Mouse (Mus musculus) c-Kit-positive CD71-positive TER-119-positive erythroid progenitor cells, embryonic 14.5 days (primary cell): ENCODE measurements at regions not wholly inside any gene's neighbourhood (a gene's known extent, or its start where the extent isn't known, plus 50 kb on each side); places are given as distances from the start of the nearest gene placed in this dataset.

Source experiments
- DNase-seq: peaks from one replicate; pipeline ENCODE4 v3.0.0-alpha.2; 2013; ENCODE audit warnings: low spot score

DNA sequence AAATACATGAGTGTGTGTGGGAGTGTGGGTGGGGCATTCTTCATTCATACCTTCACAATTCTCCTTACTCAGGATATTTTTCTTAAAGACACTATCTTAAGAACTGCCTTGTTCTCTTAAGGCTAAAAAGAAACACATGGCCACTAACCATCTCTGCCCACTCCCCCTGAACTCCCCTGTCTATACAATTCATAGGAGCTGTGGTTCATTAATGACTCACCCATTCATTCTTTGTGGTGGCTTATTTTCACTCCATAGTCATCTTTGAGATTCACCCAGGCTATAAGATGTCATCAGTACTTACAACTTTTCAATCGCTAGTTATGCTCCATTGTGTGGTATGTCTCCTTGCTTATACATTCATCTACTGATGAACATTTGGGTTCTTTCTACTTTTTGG, 97.7 kb upstream of the Spred1 start:
- no peak for DNase-seq

DNA sequence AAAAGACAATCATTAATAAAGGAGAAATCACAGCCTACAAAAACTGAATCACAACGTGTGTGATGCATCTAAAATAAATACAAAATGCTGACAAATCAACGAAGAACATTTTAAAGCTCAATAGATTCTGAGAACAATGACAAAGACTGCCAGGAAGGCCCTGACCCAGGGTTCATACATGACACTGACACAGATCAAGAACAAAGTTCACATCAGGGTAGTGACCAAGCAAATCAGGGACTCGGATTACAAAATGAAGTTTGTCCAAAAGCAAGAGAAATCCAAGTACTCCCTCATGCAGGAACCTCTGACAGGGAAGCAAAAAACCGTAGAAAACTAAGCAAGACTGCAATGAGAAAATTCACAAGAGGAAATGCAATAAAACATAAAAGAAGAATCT, 94.1 kb upstream of the Spred1 start:
- DNase-seq, result no peak

DNA sequence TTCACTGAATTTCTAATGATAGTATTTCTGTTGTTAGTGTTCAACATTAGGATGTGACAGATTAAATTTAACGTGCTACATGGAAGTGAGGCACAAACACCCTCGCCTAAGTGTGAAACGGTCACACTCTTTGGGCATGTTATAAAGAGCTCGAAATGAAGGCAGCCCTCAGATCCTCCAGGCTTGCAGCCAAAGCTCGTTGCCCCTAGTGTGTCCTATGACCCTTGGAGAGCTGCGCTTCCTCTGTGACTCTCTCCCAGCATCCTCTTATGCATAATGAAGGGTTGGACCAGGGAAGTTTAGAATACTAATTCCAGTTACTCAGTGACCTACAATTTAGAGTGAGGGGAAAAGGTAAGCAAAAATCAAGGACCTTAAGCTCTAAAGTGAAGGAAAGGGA, 92.4 kb upstream of the Spred1 start:
- no peak for DNase-seq

DNA sequence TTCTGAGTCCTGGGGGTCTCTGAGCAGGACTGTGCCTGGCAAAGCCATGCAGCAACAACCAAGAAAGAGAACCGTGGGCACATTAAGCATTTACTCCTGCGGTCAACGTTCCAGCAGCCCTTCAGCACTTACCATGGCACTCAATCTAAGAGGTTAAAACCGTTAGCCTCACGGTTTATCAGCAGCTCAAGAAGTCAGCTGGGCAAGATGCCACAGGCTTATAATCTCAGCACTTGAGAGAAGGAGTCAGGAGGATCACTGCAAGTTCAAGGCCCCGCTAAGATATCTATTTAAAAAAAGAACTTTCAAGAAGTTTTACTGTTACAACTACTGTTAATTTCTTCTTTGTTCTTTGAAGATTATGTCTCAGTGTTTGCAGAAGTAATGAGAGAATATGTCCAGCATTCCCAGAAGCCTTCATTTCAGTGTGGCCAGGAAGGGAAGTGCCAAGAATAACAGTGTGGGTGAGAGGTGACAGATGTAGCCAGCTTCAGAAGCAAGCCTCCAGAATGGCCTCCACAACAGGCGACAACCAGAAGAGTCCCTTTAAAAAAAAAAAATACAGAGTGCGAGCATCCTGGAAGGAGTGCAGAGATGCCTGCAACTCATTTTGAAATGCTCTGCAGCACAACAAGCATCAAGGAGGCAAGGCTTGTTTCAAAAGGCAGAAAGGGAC, 84.8 kb upstream of the Spred1 start:
- DNase-seq, result no peak

DNA sequence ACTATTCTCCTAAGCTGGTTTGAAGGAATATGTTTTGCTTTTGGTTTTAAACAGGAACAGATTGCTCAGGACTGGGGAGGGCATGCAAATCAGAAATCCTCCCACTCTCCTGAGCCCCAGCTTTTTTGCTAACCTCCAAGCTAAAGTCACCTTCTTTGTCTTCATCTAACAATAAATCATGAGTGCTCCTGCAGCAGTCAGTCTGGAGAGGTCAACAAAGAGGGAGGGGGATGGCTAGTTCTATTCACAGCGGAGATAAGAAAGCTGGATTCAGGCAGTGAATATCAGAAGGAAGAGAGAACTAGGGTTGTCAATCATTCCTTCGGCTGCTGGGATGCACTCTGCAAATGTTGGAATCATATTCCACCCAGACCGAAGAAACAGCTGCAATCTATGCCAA, 81.0 kb upstream of the Spred1 start:
- no peak for DNase-seq

DNA sequence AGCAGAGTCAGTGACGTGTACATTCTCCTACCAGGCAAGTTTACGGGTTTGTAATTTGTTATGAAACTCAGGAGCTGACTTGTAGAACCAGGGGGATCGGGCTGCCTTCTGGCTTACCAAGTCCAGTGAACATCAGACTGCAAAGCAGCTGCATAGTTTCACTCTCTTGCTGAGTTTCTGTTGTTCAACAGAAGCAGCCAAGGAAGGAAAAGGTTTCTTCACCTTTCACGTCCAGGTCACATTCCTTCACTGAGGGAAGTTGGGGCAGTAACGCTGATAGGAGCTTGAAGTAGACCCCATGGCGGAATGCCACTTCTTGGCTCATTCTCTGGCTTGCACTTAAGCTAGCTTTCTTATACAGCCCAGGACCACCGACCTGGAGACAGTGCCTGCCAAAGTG, 77.3 kb upstream of the Spred1 start:
- no peak for DNase-seq

DNA sequence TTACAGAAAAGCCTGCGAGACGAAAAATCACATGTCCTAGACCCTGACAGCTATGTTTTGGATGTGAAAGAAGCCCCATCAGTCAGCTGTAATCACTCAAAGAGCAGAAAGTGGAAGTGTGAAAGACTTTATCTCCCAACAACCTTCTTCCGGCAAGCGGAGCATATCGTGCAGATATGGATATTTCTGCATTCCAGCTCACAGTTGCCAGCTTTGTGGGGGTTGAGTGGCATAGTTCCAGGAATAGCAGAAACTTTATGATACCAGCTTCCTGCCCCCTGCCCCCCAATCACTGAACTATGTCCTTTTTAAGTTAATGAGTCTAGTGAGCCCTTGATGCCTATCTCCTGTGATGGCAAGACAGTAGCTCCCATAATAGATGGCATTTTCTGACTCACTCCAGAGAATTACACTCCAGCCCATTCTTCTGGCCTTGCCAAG, 72.9 kb upstream of the Spred1 start:
- no peak for DNase-seq

DNA sequence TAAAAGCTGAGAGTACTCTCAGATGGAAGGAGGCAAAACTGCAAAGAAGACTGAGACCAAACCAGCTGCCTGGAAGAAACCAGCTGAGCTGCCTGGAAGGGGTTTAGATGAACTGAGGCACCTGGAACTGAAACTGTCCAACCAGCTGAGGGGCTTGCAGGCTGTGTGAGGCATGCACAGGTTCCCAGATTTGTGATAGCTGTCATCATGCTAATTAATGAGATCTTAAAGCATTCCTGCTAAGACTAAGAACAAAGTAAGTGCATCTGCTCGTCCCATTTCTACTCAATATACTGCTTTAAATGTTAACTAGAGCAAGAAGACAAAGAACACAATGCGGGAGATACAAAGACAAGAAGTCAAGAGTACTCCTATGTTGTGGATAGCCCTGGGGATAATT, 71.1 kb upstream of the Spred1 start:
- no peak for DNase-seq

DNA sequence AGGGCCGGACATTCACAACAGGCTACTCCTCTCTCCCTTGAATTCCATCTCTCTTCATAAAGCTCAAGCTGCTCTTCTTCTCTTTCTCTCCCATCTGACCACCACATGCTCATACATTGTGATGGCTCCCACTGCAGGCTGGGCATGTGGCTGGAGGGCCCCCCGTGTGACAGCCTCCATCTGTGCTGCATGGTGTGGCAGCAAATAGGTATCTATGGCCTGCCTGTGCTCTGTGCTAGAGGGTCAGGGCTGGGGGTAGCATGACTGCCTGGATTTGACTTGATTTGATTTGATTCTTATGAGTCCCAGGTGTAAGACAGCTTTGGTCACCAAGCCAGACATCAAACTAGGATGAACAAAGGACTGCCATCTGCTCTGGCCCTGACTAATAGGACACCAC, 57.0 kb upstream of the Spred1 start:
- no peak for DNase-seq

DNA sequence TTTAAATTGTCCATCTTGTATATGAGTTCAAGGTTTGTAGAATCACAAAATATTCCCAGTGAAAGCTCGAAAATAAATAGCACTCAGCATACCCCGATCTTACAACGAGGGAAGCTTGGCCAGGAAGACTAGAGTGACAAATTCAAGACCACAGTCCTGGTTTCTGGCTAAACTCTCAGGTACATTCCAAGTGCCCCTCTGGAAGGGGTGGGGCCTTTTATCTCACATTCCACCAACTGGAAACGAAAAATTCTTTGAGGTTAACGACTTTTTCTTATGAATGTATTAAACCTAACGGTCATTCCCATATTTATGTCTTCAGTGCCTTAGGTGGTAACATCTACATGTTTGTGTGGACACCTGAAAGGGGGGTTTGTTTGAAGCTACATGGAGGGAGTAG, 50.8 kb upstream of the Spred1 start:
- DNase-seq, result no peak

DNA sequence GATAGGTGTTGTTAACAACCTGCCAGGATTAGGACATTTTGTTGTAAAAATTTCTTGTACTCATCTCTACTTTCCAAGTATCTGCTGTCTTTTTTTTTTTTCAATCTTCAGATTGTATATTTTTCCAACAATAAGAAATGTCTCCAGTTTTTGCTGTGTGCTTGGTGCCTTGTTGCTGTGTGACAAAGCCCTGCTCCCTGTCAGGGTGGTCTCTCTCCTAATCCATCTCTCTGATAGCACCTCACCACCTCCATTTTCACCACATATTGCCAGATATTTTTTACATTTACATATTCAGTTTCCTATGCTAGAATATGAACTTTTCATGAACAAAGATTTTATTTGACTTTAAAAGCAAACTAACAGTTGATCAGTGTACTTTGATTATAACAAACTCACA, 50.1 kb upstream of the Spred1 start:
- DNase-seq, result no peak
